17 mouse cellular contexts compared by ENCODE assay signal in the genomic region with DNA sequence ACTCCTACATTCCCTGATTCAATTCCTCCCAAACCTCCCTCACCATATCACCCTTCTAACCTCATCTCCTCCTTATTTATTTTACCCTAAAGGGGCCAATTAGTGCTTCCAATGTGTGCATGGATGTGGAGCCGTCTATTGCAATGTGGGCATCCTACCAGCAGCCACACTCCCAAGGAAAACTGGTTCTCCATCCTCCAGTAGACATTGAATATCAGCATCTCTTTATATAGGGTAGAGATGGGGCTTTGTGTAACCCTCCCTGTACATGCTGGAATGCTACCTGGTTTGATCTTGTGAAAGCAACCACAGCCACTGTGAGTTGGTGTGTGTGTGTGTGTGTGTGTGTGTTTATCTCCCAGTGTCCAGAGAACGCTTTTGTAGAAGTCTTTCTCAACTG.
DNase-seq lines count a peak whose midpoint lies in the region; ATAC-seq and TF ChIP-seq lines count a peak whose summit lies in the region.
"Had no signal": no experiment of that assay in that cellular context is flagged by ENCODE, and none has a peak within 500 bp of the region (broad histone marks: within the 10 kb centered on the region; RNA-seq: fewer than 3 reads in every experiment).

No protein-coding gene starts in this region.

- H3K9ac ChIP-seq in lung, embryonic 16.5 days (ENCODE audit: low read length) = no peak overlapping the region
- H3K9ac ChIP-seq: embryonic facial prominence, embryonic 12.5 days; forebrain, embryonic 13.5 days; forebrain, embryonic 15.5 days had no signal

- H3K79me2 ChIP-seq in myocyte (ENCODE audit: control insufficient read depth, insufficient read depth) = no peaks in the 10 kb centered on the region

- WGBS in lung, embryonic 16.5 days = 59% methylated on average over 2 of the region's 2 CpGs

- H3ac ChIP-seq in myocyte (ENCODE audit: control insufficient read depth, insufficient read length) = no peak overlapping the region

- H3K36me3 ChIP-seq in lung, embryonic 16.5 days (ENCODE audit: control insufficient read depth, insufficient read depth, low read length) = no peaks in the 10 kb centered on the region
- H3K36me3 ChIP-seq in myocyte (ENCODE audit: control insufficient read depth, insufficient read depth) = no peaks in the 10 kb centered on the region
- H3K36me3 ChIP-seq: embryonic facial prominence, embryonic 10.5 days; embryonic facial prominence, embryonic 12.5 days; forebrain, embryonic 15.5 days had no signal

- no peak overlapping the region; the same call in 1 of the 2 replicates for H3K27ac ChIP-seq in lung, embryonic 16.5 days (ENCODE audit: low read length)
- H3K27ac ChIP-seq: embryonic facial prominence, embryonic 10.5 days; embryonic facial prominence, embryonic 12.5 days; forebrain, embryonic 13.5 days; forebrain, embryonic 15.5 days had no signal

- ATAC-seq in lung, embryonic 16.5 days (ENCODE audit: low read depth) = peak; percentile 5; the same call in 1 of the 2 replicates
- ATAC-seq: forebrain, embryonic 13.5 days; forebrain, embryonic 15.5 days had no signal

- no peak overlapping the region for H3K4me2 ChIP-seq in lung, embryonic 16.5 days (ENCODE audit: low read depth, low read length)
- H3K4me2 ChIP-seq in myocyte (ENCODE audit: low read depth) = peak overlapping the region; percentile 20
- H3K4me2 ChIP-seq: embryonic facial prominence, embryonic 12.5 days; forebrain, embryonic 13.5 days; forebrain, embryonic 15.5 days had no signal

- no peaks in the 10 kb centered on the region for H3K27me3 ChIP-seq in lung, embryonic 16.5 days (ENCODE audit: control insufficient read depth, insufficient read depth, low read depth, low read length)
- no peaks in the 10 kb centered on the region for H3K27me3 ChIP-seq in myocyte (ENCODE audit: control insufficient read depth, insufficient read depth, insufficient read length)
- H3K27me3 ChIP-seq: embryonic facial prominence, embryonic 12.5 days; forebrain, embryonic 13.5 days; forebrain, embryonic 15.5 days had no signal

- no peak for TF ChIP-seq POLR2A in myocyte (IDR thresholded peaks at IDR 0.05; ENCODE audit: insufficient read length, low read depth)

- no peaks in the 10 kb centered on the region; the same call in 1 of the 2 replicates for H3K9me3 ChIP-seq in lung, embryonic 16.5 days (ENCODE audit: control insufficient read depth, low read length)
- H3K9me3 ChIP-seq: embryonic facial prominence, embryonic 10.5 days; embryonic facial prominence, embryonic 12.5 days; forebrain, embryonic 13.5 days; forebrain, embryonic 15.5 days had no signal

- peak; percentile 55 for DNase-seq in heart, adult 11 months
- DNase-seq in heart, adult 18-20 months = no peak
- no peak for DNase-seq in lung, postnatal 4 days
- DNase-seq in adipocyte (ENCODE audit: low spot score) = no peak
- DNase-seq: adrenal gland, adult 8-10 months; adrenal gland, postnatal 14 days; adrenal gland, postnatal 36 days; cerebellum, adult 11-12 months; cerebellum, adult 2 months; cerebellum, adult 9-10 months; cerebellum, postnatal 25 days had no signal

- H3K4me1 ChIP-seq in lung, embryonic 16.5 days (replicated peaks; ENCODE audit: control insufficient read depth, insufficient read depth, low read length) = no peaks in the 10 kb centered on the region
- H3K4me1 ChIP-seq: embryonic facial prominence, embryonic 12.5 days; forebrain, embryonic 13.5 days; forebrain, embryonic 15.5 days had no signal

- H3K4me3 ChIP-seq in lung, embryonic 16.5 days (ENCODE audit: low read length) = no peak overlapping the region
- H3K4me3 ChIP-seq in myocyte = no peak overlapping the region
- H3K4me3 ChIP-seq: embryonic facial prominence, embryonic 10.5 days; embryonic facial prominence, embryonic 12.5 days; forebrain, embryonic 13.5 days; forebrain, embryonic 15.5 days had no signal

TF ChIP-seq in myocyte, 11 proteins besides CTCF, POLR2A, EP300 and RAD21:
- no peak for TF ChIP-seq REST (IDR thresholded peaks at IDR 0.05; ENCODE audit: insufficient read depth, insufficient read length)
- no peak for TF ChIP-seq USF1 (IDR thresholded peaks at IDR 0.05; ENCODE audit: low read depth)
- no peak for TF ChIP-seq TCF3 (IDR thresholded peaks at IDR 0.05; ENCODE audit: insufficient read length, low read depth)
- TF ChIP-seq SRF (IDR thresholded peaks at IDR 0.05; ENCODE audit: control insufficient read depth, insufficient read length, low read depth) = no peak
- no peak for TF ChIP-seq CEBPB (IDR thresholded peaks at IDR 0.05; ENCODE audit: insufficient read depth, poor library complexity, severe bottlenecking)
- TF ChIP-seq POLR2AphosphoS2 (IDR thresholded peaks at IDR 0.05; ENCODE audit: insufficient read length, low read depth) = no peak
- no peak for TF ChIP-seq E2F4 (IDR thresholded peaks at IDR 0.05; ENCODE audit: insufficient read depth)
- TF ChIP-seq MAX (IDR thresholded peaks at IDR 0.05; ENCODE audit: low read depth) = no peak
- no peak for TF ChIP-seq MYOG (IDR thresholded peaks at IDR 0.05; ENCODE audit: control insufficient read depth in 1 of 3, insufficient read depth in 1 of 3, insufficient read length in 2 of 3, low read depth in 2 of 3)
- TF ChIP-seq TCF12 (IDR thresholded peaks at IDR 0.05; ENCODE audit: insufficient read depth, poor library complexity, severe bottlenecking) = no peak
- TF ChIP-seq MYOD1 (IDR thresholded peaks at IDR 0.05; ENCODE audit: control insufficient read depth in 1 of 3, insufficient read length in 2 of 3, low read depth in 2 of 3) = no peak
